Mouse (Mus musculus): ENCODE results near the gene Trdn. TPM values are rescaled to one million over a fixed set of nuclear protein-coding genes. Genes with fewer than 3 reads are reported as not detected.

Trdn gene
- polyA plus RNA-seq (2017; shearing (Covaris generic)) = under 1 TPM in 1 of 2 experiments, not detected in 1; 0.21 TPM

GRCm38 (mm10) chr10:33080254-33080653 lies at the start of gene Trdn:
Gene Trdn (plus strand): TSS chr10:33080554.

Other genes starting within 250 kb of the Trdn start
- gene Nkain2, start 190.1 kb upstream of the Trdn start, polyA plus RNA-seq (2017; shearing (Covaris generic)) = under 1 TPM in 1 of 2 experiments, not detected in 1; 0.22 TPM

Data from activated CD4-positive, CD25-positive, alpha-beta regulatory T cell (primary cell).